Mouse (Mus musculus) olfactory bulb, adult 2 months (tissue): ENCODE data around the gene Olfr1381. TPM values are rescaled to one million over a fixed set of nuclear protein-coding genes. Genes with fewer than 3 reads are reported as not detected.

Source experiments
- polyA plus RNA-seq: library from polyadenylated mRNA; stranded (reverse); fragments of >200 nt; gene quantifications from 2 replicates; pipeline ENCODE4 v1.2.4, GENCODE M21; 2012; ENCODE audit warnings: low replicate concordance; ENCODE audit not compliant: missing spikeins, insufficient read depth, insufficient read length

The Olfr1381 gene
- polyA plus RNA-seq, 1 experiment: not detected

Other genes starting within 250 kb of the Olfr1381 start
- gene Olfr10, start 238.7 kb upstream of the Olfr1381 start, polyA plus RNA-seq: not detected in 2 replicates
- not detected in 2 replicates for gene Olfr1391, start 220.7 kb upstream of the Olfr1381 start, polyA plus RNA-seq
- gene Olfr1390, start 208.3 kb upstream of the Olfr1381 start, polyA plus RNA-seq: not detected in 2 replicates
- not detected in 2 replicates for gene Olfr1389, start 120.4 kb upstream of the Olfr1381 start, polyA plus RNA-seq
- not detected in 2 replicates for gene Olfr1388, start 106.8 kb upstream of the Olfr1381 start, polyA plus RNA-seq
- not detected in 2 replicates for gene Olfr1387, start 88.1 kb upstream of the Olfr1381 start, polyA plus RNA-seq
- gene Olfr1386, start 78.4 kb upstream of the Olfr1381 start, polyA plus RNA-seq: not detected in 2 replicates
- not detected in 2 replicates for gene Olfr1385, start 54.4 kb upstream of the Olfr1381 start, polyA plus RNA-seq
- not detected in 2 replicates for gene Olfr1384, start 36.7 kb upstream of the Olfr1381 start, polyA plus RNA-seq
- not detected in 2 replicates for gene Olfr1383, start 23.8 kb upstream of the Olfr1381 start, polyA plus RNA-seq
- gene Olfr1382, start 15.2 kb upstream of the Olfr1381 start, polyA plus RNA-seq: not detected in 2 replicates
- not detected in 2 replicates for gene Olfr1380, start 13.4 kb downstream of the Olfr1381 start, polyA plus RNA-seq
- gene Flt4, start 65.8 kb downstream of the Olfr1381 start, polyA plus RNA-seq: not detected in 2 replicates
- gene Scgb3a1, start 120.2 kb downstream of the Olfr1381 start, polyA plus RNA-seq: not detected in 2 replicates
- 133 and 186 TPM in 2 replicates for gene Cnot6, start 169.3 kb downstream of the Olfr1381 start, polyA plus RNA-seq